Mouse (Mus musculus): ENCODE measurements around the gene Gabrp. TPM values are rescaled to one million over a fixed set of nuclear protein-coding genes. Genes with fewer than 3 reads are reported as not detected.
A peak's percentile ranks its signal among the peaks of the same experiment; 100 is the strongest.

The Gabrp gene
- polyA plus RNA-seq (2016; fragmentation: Nextera tagmentation; extraction: Ambion mirVana) = 3.0 and 6.3 TPM in 2 replicates

DNA sequence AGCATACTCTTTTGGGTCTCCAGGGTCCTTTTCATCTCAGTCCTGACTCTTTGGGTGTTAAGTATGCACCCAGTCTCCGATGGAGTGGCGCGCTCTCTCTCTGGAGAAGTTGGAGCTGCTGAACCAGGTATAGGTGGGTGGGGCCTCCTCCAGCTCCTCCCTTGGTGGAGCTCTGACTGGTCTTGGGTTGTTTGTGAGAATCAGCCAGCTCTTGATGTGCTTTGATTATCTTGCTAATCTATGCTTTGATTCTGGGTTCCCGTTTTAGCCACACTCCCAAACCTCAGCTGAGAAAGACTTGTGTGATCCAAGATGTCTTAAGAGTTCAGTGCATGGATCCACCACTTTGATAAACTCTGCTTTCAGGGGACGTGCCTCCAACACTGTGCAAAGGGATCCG, at the start of gene Gabrp:
Gabrp (minus strand) TSS at position 101 of the 400 bp plus-strand sequence.
- no peak within 1 kb of the TSS for H3K4me2 ChIP-seq
- H3K4me1 ChIP-seq = no peaks in the 10 kb centered on the region
- no peak within 1 kb of the TSS for H3K27ac ChIP-seq
- no peaks in the 10 kb centered on the region for H3K27me3 ChIP-seq
- no peak for ATAC-seq (ENCODE audit: low FRiP score)
- no peak within 1 kb of the TSS for H3K4me3 ChIP-seq (replicated peaks)
- 46% methylated on average over 6 of the region's 6 CpGs for WGBS
- no peaks in the 10 kb centered on the region for H3K36me3 ChIP-seq (replicated peaks)
- no peak within 1 kb of the TSS for H3K9ac ChIP-seq
- H3K9me3 ChIP-seq = no peaks in the 10 kb centered on the region

DNA sequence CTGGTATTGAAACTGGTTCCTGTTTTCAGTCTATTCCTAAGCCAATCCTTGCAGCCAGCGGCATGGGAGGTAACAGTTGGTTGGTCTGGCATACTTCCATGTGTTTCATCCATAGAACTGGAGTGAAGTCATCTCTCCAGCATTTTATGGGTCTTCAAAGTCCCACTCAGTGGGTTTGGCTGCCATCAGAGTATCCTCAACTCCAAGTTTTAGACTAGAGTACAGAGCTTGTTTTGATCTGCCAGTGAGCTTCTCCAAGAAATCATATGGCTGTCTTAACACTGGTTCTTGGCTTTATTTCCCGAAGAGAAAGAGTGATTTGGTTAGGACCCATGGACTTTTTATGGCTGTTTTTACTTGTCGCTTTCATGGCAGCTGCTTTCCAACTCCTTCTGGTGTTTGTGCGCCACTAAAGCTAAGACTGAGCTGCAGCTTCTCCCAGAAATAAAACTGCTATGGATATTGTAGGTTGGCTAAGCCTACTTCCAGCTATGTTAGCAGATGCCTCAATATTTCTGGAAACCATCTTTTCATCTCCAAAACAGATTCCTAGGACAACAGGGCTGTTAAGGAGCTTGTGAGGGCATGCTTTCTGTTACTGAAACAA, 48.5 kb upstream of the Gabrp start:
- no peak for ATAC-seq (ENCODE audit: low FRiP score)
- Histone ChIP-seq H3K4me1 (no peaks in the 10 kb centered on the region), H3K4me2 (no peak overlapping the region), H3K27ac (no peak overlapping the region), H3K4me3 (replicated peaks) (no peak overlapping the region), H3K27me3 (no peaks in the 10 kb centered on the region), H3K9me3 (no peaks in the 10 kb centered on the region), H3K36me3 (replicated peaks) (no peaks in the 10 kb centered on the region), H3K9ac (no peak overlapping the region)
- WGBS = 89% methylated on average over 4 of the region's 4 CpGs

- Histone ChIP-seq H3K36me3 (replicated peaks) (no peaks in the 10 kb centered on the region), H3K9me3 (no peaks in the 10 kb centered on the region), H3K4me3 (replicated peaks) (no peak overlapping the region), H3K27me3 (no peaks in the 10 kb centered on the region), H3K27ac (no peak overlapping the region), H3K9ac (no peak overlapping the region), H3K4me2 (no peak overlapping the region), H3K4me1 (no peaks in the 10 kb centered on the region)
- ATAC-seq (ENCODE audit: low FRiP score) = peak; percentile 82; the same call in 1 of the 2 replicates
- 8% methylated on average over 15 of the region's 15 CpGs for WGBS
These were observed 35.5 kb upstream of the Gabrp start for GRCm38 (mm10) chr11:33614218-33614617.

- Histone ChIP-seq H3K27ac (no peak overlapping the region), H3K9me3 (no peaks in the 10 kb centered on the region), H3K4me2 (no peak overlapping the region), H3K9ac (no peak overlapping the region), H3K27me3 (no peaks in the 10 kb centered on the region), H3K4me3 (replicated peaks) (no peak overlapping the region), H3K36me3 (replicated peaks) (no peaks in the 10 kb centered on the region), H3K4me1 (no peaks in the 10 kb centered on the region)
- ATAC-seq (ENCODE audit: low FRiP score) = no peak
- WGBS = 68% methylated on average over 3 of the region's 3 CpGs
These were observed 29.0 kb upstream of the Gabrp start for GRCm38 (mm10) chr11:33607784-33608183.

DNA sequence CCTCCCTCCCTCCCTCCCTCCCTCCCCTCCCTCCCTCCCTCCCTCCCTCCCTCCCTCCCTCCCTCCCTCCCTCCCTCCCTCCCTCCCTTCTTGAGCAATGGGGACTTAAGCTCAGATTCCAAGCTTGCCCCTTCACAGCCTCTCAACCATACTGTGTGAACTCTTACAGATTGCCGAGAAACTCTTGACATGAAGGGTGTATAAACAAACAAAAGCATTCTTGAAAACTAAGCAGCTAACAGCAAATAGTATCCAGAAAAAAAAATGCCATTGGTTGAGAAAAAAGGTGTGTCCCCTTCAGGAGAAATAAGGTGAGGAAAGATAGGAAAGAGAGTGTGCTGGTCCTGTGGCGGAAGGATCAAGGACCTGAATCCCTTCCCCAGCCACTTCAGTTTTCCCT, 24.4 kb upstream of the Gabrp start:
- ATAC-seq (ENCODE audit: low FRiP score) = no peak
- WGBS = 77% methylated on average over 2 of the region's 2 CpGs
- no peaks in the 10 kb centered on the region for H3K9me3 ChIP-seq

GRCm38 (mm10) chr11:33598986-33599385, 20.2 kb upstream of the Gabrp start, which contains the start of gene D130052B06Rik:
Gene D130052B06Rik, plus strand, starts transcription at chr11:33599302.
- H3K4me1 ChIP-seq = 0 out of 2 replicates have a peak, but pooled peaks cover 4% of the 10 kb centered on the region
- no peak for ATAC-seq (ENCODE audit: low FRiP score)
- WGBS = 83% methylated on average over 4 of the region's 4 CpGs

More for the DNA sequence above, 24.4 kb upstream of the Gabrp start:
- Histone ChIP-seq H3K9ac (no peak overlapping the region), H3K4me1 (no peaks in the 10 kb centered on the region), H3K4me3 (replicated peaks) (no peak overlapping the region), H3K27me3 (no peaks in the 10 kb centered on the region), H3K27ac (no peak overlapping the region), H3K4me2 (no peak overlapping the region), H3K36me3 (replicated peaks) (no peaks in the 10 kb centered on the region)

GRCm38 (mm10) chr11:33596655-33597054, 17.9 kb upstream of the Gabrp start:
- H3K4me3 ChIP-seq (replicated peaks) = no peak overlapping the region
- H3K27ac ChIP-seq = no peak overlapping the region
- H3K9me3 ChIP-seq = no peaks in the 10 kb centered on the region
- 72% methylated on average over 4 of the region's 4 CpGs for WGBS
- H3K4me2 ChIP-seq = no peak overlapping the region
- no peak overlapping the region for H3K9ac ChIP-seq
- no peaks in the 10 kb centered on the region for H3K36me3 ChIP-seq (replicated peaks)
- ATAC-seq (ENCODE audit: low FRiP score) = no peak
- H3K27me3 ChIP-seq = no peaks in the 10 kb centered on the region
- 0 out of 2 replicates have a peak, but pooled peaks cover 4% of the 10 kb centered on the region for H3K4me1 ChIP-seq

More at GRCm38 (mm10) chr11:33598986-33599385, 20.2 kb upstream of the Gabrp start, which contains the start of gene D130052B06Rik:
- Histone ChIP-seq H3K36me3 (replicated peaks) (no peaks in the 10 kb centered on the region), H3K4me3 (replicated peaks) (no peak within 1 kb of the TSS), H3K27me3 (no peaks in the 10 kb centered on the region), H3K4me2 (no peak within 1 kb of the TSS), H3K27ac (no peak within 1 kb of the TSS), H3K9me3 (no peaks in the 10 kb centered on the region), H3K9ac (no peak within 1 kb of the TSS)

- Histone ChIP-seq H3K9ac (no peak overlapping the region), H3K4me2 (no peak overlapping the region), H3K36me3 (replicated peaks) (no peaks in the 10 kb centered on the region), H3K4me3 (replicated peaks) (no peak overlapping the region), H3K27ac (no peak overlapping the region), H3K9me3 (no peaks in the 10 kb centered on the region), H3K4me1 (0 out of 2 replicates have a peak, but pooled peaks cover 4% of the 10 kb centered on the region), H3K27me3 (no peaks in the 10 kb centered on the region)
- ATAC-seq (ENCODE audit: low FRiP score) = no peak
- 81% methylated on average over 4 of the region's 4 CpGs for WGBS
These were observed 14.1 kb upstream of the Gabrp start for GRCm38 (mm10) chr11:33592826-33593225.

- no peak for ATAC-seq (ENCODE audit: low FRiP score)
- H3K9ac ChIP-seq = no peak overlapping the region
- H3K4me1 ChIP-seq = no peaks in the 10 kb centered on the region
- no peak overlapping the region for H3K27ac ChIP-seq
- H3K4me2 ChIP-seq = no peak overlapping the region
- H3K9me3 ChIP-seq = no peaks in the 10 kb centered on the region
- no peaks in the 10 kb centered on the region for H3K36me3 ChIP-seq (replicated peaks)
- 89% methylated on average over 3 of the region's 3 CpGs for WGBS
- no peaks in the 10 kb centered on the region for H3K27me3 ChIP-seq
- H3K4me3 ChIP-seq (replicated peaks) = no peak overlapping the region
These were observed 12.0 kb upstream of the Gabrp start for GRCm38 (mm10) chr11:33590771-33591170.

- Histone ChIP-seq H3K36me3 (replicated peaks) (no peaks in the 10 kb centered on the region), H3K4me1 (no peaks in the 10 kb centered on the region), H3K9ac (no peak overlapping the region), H3K27ac (no peak overlapping the region), H3K4me3 (replicated peaks) (no peak overlapping the region), H3K27me3 (no peaks in the 10 kb centered on the region), H3K9me3 (no peaks in the 10 kb centered on the region), H3K4me2 (no peak overlapping the region)
- no peak for ATAC-seq (ENCODE audit: low FRiP score)
- WGBS = 89% methylated on average over 6 of the region's 6 CpGs
These were observed 7.9 kb upstream of the Gabrp start for GRCm38 (mm10) chr11:33586614-33587013.

- 61% methylated on average over 3 of the region's 3 CpGs for WGBS
- no peak overlapping the region for H3K9ac ChIP-seq
- H3K4me2 ChIP-seq = no peak overlapping the region
- H3K9me3 ChIP-seq = no peaks in the 10 kb centered on the region
- H3K36me3 ChIP-seq (replicated peaks) = no peaks in the 10 kb centered on the region
- no peaks in the 10 kb centered on the region for H3K27me3 ChIP-seq
- H3K4me3 ChIP-seq (replicated peaks) = no peak overlapping the region
- no peak for ATAC-seq (ENCODE audit: low FRiP score)
- H3K27ac ChIP-seq = no peak overlapping the region
- no peaks in the 10 kb centered on the region for H3K4me1 ChIP-seq
These were observed 862 bp upstream of the Gabrp start for GRCm38 (mm10) chr11:33579621-33580020.

DNA sequence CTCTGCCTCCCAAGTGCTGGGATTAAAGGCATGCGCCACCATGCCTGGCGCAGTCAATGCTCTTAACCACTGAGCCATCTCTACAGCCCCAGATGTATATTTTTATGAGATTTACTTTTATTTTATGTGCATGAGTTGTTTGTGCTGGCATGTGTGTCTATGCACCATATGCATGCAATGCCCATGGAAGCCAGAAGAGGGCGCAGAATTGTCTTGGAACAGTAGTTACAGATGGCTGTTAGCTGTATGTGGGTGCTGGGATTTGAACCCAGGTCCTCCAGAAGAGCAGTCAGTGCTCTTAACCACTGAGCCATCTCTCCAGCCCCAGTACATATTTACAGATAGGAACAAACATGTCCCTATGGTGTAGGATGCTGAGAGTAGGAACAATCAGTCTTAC, 3.8 kb downstream of the Gabrp start:
- no peak for ATAC-seq (ENCODE audit: low FRiP score)
- Histone ChIP-seq H3K36me3 (replicated peaks) (no peaks in the 10 kb centered on the region), H3K27ac (no peak overlapping the region), H3K9ac (no peak overlapping the region), H3K9me3 (no peaks in the 10 kb centered on the region), H3K27me3 (no peaks in the 10 kb centered on the region), H3K4me3 (replicated peaks) (no peak overlapping the region), H3K4me2 (no peak overlapping the region), H3K4me1 (no peaks in the 10 kb centered on the region)
- 87% methylated on average over 3 of the region's 3 CpGs for WGBS

GRCm38 (mm10) chr11:33570413-33570812, 8.3 kb downstream of the Gabrp start:
- H3K4me1 ChIP-seq = no peaks in the 10 kb centered on the region
- no peaks in the 10 kb centered on the region for H3K9me3 ChIP-seq
- H3K27me3 ChIP-seq = no peaks in the 10 kb centered on the region

More at GRCm38 (mm10) chr11:33570413-33570812, 8.3 kb downstream of the Gabrp start:
- ATAC-seq (ENCODE audit: low FRiP score) = no peak
- no peak overlapping the region for H3K4me2 ChIP-seq
- no peaks in the 10 kb centered on the region for H3K36me3 ChIP-seq (replicated peaks)
- H3K27ac ChIP-seq = no peak overlapping the region
- H3K4me3 ChIP-seq (replicated peaks) = no peak overlapping the region
- no peak overlapping the region for H3K9ac ChIP-seq
